Mouse (Mus musculus) liver, adult 2 months (tissue): ENCODE data around the gene Crebl2.

Experiments
- CTCF ChIP-seq: fragments of 200-500 bp; IDR thresholded peaks from 2 replicates; pipeline ENCODE4 v1.5.1; 2011; ENCODE audit warnings: low read depth, low read length, control low read depth
- POLR2A ChIP-seq: fragments of 200-500 bp; IDR thresholded peaks from 2 replicates; pipeline ENCODE4 v1.6.1; 2011; ENCODE audit warnings: low read length, control low read depth; ENCODE audit not compliant: insufficient read depth; ENCODE audit errors: extremely low read depth

DNA sequence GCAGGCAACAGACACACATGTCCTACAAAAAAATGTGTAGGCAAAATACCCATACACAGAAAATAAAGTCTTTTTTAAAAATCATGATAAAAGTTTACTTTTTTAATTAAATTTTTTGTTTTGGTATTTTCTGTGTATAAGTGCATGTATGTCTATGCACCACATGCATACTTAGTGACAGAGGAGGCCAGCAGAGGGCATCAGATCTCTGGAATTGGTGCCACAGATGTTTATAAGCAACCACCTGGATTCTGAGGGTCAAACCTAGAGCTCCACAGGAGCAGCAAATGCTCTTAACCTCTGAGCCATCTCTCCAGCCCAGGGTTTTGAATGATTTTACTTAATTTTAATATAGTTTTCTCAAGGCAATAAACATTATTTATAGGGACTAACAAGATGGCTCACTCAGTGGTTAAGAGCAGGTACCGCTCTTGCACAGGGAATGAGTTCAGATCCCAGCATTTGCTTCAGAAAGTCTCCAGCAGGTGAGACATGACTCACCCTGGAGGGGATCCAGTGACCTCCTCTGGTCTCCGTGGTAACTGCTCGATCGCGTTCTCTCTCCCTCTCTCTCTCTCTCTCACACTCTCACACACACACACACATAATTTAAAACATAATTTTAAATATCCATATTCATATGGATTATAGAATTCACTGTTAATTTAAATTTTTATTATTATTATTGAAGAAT lies 18.4 kb downstream of the Crebl2 start:
- 0 out of 2 replicates have a peak, but pooled peaks have one; percentile 10 for TF ChIP-seq CTCF
- TF ChIP-seq POLR2A = no peak
